Mouse (Mus musculus): ENCODE data around the gene Cript. TPM values are rescaled to one million over a fixed set of nuclear protein-coding genes. Genes with fewer than 3 reads are reported as not detected.

Cript gene
- total RNA-seq, 2 experiments from 2014 or later: 49.8 to 50.1 TPM

Other genes starting within 250 kb of the Cript start
- gene Tmem247, start 108.2 kb upstream of the Cript start, total RNA-seq (2021): not detected
- not detected for gene Atp6v1e2, start 77.7 kb upstream of the Cript start, total RNA-seq (2021)
- gene Rhoq, start 62.5 kb upstream of the Cript start, total RNA-seq (2021): 10 to 100 TPM; 46.0 to 46.9 TPM
- gene Pigf, start 144 bp upstream of the Cript start, total RNA-seq (2021): 10 to 100 TPM; 11.4 to 13.0 TPM
- 10 to 100 TPM; 53.0 to 53.4 TPM for gene Socs5, start 82.1 kb downstream of the Cript start, total RNA-seq (2021)
- 100 to 1,000 TPM; 159 to 176 TPM for gene Mcfd2, start 240.4 kb downstream of the Cript start, total RNA-seq (2021)

Data from adrenal gland, postnatal 4 days (tissue).